Mouse (Mus musculus) heart, adult 2 months (tissue): ENCODE measurements around the gene Zbtb5.

Experiments
- CTCF ChIP-seq: fragments of 200-600 bp; IDR thresholded peaks from 2 replicates; pipeline ENCODE4 v1.8.1; 2022; ENCODE audit warnings: antibody characterized with exemption, mild to moderate bottlenecking, moderate library complexity
- EP300 ChIP-seq: fragments of 200-500 bp; IDR thresholded peaks from 2 replicates; pipeline ENCODE4 v1.6.1; 2011; ENCODE audit warnings: low read depth, low read length, control low read depth; ENCODE audit not compliant: insufficient read depth
- POLR2A ChIP-seq: fragments of 200-500 bp; IDR thresholded peaks from 2 replicates; pipeline ENCODE4 v1.6.1; 2011; ENCODE audit warnings: mild to moderate bottlenecking, low read depth, low read length, control low read depth; ENCODE audit not compliant: insufficient read depth

DNA sequence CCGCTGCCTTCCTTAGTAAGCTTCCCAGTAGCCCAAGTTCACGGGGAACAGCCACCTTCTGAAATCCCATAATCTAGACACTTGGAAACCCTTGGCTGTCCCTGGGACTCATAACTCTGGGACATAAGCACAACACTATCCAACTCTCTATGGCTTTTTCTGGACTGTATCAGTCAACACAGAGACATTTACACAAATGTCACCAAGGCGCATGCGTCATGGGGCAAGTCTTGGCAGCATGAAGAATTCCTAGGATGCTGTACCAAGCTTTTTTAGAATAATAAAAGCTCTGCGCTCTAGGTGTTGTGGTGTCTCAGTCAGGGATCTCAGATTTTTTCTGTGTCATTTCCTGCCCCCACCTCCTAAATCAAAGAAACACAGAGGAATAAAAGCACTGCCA is 34.5 kb upstream of the Zbtb5 start:
- no peak for TF ChIP-seq CTCF
- no peak for TF ChIP-seq POLR2A
- no peak for TF ChIP-seq EP300
